Mouse (Mus musculus) thymus, postnatal 14 days (tissue): ENCODE measurements at regions not wholly inside any gene's neighbourhood (a gene's known extent, or its start where the extent isn't known, plus 50 kb on each side); places are given as distances from the start of the nearest gene placed in this dataset.

Source experiments
- DNase-seq: peaks from one replicate; pipeline ENCODE4 v3.0.0; 2021

- DNase-seq: peak; percentile 13
Measured at GRCm38 (mm10) chr15:95714408-95714807, 58.6 kb upstream of the Dbx2 start.

- DNase-seq: no peak
Measured at GRCm38 (mm10) chr15:95715941-95716340, 60.2 kb upstream of the Dbx2 start.

GRCm38 (mm10) chr15:95723699-95724098 lies 66.9 kb upstream of the Ano6 start:
- peak; percentile 67 for DNase-seq

GRCm38 (mm10) chr15:95725866-95726265 lies 64.8 kb upstream of the Ano6 start:
- DNase-seq: peak; percentile 97

GRCm38 (mm10) chr15:95726516-95726915 lies 64.1 kb upstream of the Ano6 start:
- DNase-seq: peak; percentile 37

GRCm38 (mm10) chr15:95735746-95736145 lies 54.9 kb upstream of the Ano6 start:
- DNase-seq: peak; percentile 58
